Mouse (Mus musculus) R1 (cell line): ENCODE results near the gene Acsl3.

Experiments
- DNase-seq: peaks from one replicate; pipeline ENCODE4 v3.0.0-alpha.2; 2018; ENCODE audit warnings: low read depth, low spot score

The Acsl3 gene

DNA sequence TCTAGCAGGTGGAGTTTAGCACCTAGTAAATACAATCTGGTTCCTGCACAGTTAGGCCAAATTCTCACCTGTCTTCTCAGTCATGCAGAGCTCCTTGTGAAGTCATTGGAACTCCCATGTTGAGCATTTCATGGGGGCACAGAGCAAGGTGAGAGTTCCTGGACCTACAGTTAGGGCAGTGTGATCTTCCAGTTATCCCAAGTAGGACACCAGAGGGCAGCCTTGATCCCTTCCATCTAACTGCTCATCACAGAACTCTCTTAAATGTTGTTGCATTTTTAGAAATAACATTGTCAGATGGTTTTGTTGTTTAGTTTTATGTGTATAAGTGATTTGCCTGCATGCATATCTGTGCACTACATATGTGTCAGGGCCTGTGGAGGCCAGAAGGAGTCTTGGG is 29.2 kb downstream of the Acsl3 start:
- peak; percentile 44 for DNase-seq

DNA sequence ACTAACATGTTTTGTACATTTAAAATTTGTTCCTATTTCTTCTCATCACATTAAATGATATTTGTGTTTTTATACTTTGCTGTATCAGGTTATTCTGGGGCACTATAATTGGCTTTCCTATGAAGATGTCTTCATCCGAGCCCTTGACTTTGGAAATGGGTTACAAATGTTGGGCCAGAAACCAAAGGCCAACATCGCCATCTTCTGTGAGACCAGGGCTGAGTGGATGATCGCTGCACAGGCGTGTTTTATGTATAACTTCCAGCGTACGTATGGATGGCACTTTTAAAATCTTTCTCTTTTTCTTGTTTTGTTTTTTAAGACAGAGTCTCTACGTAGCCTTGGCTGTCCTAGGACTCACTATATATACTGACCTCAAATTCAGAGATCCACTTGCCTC is 30.5 kb downstream of the Acsl3 start:
- DNase-seq = no peak

DNA sequence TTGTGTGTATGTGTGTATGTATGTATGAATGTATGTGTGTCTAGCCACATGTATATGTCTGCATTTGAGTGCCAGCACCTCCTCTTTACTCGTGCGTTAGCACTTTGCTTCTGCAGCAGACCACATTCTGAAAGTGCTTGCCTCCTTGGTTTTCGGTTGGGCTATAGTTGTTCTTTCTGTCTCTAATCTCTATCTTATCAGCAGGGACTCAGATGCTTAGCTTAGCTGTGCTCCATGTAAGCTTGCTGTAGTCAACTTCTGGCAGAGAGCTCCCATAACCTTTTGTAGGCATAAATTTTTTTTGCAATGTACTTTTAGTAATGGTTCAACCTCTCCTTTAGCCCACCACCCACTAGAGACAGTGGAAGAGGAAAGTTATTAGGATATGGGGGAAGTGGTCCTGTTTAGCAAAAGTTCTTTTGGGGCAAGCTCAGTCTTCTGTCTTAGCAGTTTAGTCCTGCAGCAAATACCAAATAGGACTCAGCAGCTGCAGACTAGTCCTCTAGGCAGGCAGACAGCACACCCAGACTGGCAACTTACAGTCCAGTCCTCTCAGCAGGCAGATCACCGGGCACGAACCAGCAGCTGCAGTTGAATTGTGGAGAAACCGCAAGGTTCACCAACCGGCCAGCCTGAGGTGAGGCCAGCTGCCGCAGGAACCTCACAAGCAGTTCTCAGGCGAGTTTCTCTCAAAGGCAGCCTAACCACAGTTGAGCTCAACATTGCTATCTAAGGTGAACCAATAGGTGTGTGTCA is 37.1 kb downstream of the Acsl3 start:
- no peak for DNase-seq

DNA sequence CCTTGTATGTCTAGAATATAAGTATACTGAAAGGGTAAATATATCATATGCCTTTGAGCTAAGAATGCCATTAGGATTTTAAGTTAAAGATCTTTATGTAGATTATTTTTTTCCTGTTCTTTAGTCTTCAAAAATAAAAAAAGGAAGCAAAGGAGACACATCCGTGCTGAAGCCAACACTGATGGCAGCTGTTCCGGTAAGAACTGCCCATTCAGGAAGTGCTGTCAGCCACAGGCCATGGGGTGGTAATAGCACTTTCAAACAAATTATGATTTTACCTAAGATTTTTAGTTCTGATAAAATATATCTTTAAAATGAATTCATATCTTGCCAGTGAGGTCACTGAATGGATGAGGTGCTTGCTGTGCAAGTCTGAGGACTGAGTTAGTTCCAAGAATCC is 38.7 kb downstream of the Acsl3 start:
- DNase-seq = no peak

DNA sequence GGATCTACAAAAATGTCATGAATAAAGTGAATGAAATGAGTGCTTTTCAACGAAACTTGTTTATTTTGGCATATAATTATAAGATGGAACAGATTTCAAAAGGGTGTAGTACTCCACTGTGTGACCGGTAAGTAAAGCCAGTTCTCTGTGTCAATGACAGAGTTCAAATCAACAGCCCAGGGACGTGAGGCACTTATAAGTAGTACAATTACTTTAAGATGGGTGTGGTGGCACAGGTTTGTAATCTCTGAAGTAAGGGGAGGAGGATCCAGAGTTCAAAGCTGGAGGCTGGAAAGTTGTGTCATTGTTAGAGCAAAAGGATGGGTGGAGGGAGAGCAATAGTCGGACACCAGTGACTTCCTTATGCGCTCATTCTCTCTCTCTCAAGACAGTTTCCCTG is 39.3 kb downstream of the Acsl3 start:
- no peak for DNase-seq

DNA sequence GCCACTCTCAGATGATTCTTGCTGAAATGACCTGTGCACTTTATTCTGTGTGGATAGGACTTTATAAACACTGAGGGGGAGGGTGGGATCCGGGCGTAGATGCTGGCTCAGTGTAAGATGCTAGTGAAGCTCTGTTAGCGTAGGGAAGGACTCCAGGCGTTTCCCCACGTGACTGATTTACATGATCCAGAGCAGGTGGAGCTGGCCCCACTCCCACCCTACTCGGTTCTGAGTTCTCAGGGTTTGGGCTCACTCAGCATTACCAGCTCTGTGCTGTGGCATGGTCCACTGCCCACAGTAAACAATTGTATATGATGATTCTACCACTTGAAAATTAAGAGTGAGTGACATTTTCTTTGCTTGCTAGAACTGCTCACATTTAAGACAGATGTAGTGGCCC is 40.5 kb downstream of the Acsl3 start:
- no peak for DNase-seq

DNA sequence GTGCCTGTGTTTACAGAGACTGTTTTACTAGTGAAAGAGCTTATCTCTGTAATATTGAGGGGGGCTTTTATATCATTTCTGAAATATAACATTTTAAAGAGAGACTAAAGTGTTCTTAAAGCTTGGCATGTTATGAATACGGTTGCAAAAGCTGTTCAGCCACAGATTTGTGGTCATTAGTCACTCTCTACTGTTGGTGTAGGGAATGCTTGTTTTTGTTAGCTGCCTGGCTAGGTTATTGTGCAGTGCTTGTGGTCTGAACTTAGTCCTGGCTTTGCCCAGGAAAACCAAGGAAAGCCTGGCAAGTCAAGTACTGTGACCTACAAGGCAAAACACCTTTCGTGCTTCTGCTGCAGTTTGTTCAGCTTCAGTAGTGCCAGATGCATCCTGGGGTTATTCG is 44.1 kb downstream of the Acsl3 start:
- no peak for DNase-seq

- DNase-seq = no peak
These were observed 44.8 kb downstream of the Acsl3 start for GRCm38 (mm10) chr1:78702282-78702963.

GRCm38 (mm10) chr1:78702964-78703285 is 45.3 kb downstream of the Acsl3 start:
- no peak for DNase-seq

DNA sequence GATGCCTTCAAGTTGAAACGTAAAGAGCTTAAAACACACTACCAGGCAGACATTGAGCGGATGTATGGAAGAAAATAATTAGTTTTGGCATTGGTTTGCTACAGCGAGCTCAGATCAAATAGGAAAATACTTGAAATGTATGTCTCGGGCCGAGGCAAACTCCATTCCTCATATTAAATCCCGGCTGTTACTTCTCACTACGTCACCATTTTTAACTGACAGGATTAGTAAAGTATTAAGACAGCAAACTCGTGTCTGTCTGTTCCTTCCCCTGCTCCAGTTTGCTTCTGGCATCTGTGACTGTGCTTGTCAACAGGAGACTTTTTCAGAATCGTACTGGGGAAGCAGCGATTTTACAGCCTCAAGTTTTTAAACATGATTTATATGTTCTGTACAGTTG is 48.7 kb downstream of the Acsl3 start:
- no peak for DNase-seq

DNA sequence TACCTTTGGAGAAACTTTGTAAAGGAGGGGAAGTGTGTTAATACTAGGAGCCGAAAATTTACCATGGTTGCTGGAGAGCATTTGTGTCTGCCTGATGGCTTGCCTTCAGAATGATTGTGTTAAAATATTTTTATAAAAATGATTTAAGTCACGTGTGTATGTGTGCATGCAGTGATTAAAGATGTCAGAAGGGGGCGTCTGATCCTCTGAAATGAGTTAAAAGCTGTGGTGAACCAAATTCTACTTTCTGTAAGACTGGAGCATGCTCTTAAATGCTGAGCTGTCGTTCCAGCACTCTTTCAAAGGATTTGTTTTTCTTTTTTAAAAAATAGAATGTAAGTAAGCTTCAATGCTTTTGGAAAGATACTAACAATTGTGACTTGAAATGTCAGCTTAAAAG is 49.7 kb downstream of the Acsl3 start:
- peak; percentile 38 for DNase-seq

DNA sequence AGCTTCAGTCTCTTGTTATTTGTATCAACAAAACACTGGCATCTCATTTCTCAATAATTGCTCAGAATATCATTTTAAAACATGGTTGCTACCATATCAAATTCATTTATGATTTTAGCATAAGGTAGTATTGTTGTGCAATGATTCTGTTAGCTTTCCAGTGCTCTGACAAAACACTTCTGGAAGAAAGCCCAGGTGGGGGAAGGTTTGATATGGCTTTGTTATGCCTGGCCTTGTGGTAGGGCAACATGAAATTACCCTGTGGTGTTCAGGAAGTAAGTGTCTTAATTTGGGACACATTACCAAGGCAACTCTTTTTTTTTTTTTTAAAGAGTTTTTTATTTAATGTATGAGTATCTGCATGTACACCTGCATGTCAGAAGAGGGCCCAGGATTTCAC is 52.4 kb downstream of the Acsl3 start:
- DNase-seq = no peak

DNA sequence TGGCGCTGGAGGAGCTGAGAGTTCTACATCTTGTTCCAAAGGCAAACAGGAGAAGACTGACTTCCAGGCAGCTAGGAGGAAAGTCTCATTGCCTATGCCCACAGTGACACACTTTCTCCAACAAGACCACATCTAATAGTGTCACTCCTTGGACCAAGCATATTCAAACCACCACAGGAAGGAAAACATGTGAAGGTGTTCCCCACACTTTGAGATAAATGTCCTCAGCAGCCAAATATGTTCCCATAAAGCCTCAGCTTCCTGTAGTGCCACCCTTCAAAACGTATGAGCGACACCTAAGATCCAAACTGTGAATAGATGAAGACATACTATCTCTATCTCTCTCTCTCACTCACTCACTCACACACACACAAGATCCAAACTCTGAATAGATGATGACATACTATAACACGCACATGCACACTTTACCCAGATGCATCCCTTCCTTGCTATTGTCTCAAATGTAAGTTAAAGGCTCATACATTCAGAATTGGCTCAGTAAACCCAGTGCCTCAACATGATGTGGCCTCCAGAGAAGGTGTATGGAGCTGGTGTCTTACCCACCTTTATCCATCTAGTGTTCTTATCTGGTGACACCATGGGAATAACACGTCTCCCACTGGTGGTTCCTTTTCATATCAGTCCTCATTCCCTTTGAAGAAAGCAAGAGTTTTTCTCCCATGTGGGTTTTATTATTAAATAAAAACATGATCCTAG is 53.1 kb downstream of the Acsl3 start:
- DNase-seq = no peak

GRCm38 (mm10) chr1:78724458-78725190 is 67.0 kb downstream of the Acsl3 start:
- peak; percentile 81 for DNase-seq

- no peak for DNase-seq
These were observed 67.5 kb downstream of the Acsl3 start for GRCm38 (mm10) chr1:78725191-78725490.

DNA sequence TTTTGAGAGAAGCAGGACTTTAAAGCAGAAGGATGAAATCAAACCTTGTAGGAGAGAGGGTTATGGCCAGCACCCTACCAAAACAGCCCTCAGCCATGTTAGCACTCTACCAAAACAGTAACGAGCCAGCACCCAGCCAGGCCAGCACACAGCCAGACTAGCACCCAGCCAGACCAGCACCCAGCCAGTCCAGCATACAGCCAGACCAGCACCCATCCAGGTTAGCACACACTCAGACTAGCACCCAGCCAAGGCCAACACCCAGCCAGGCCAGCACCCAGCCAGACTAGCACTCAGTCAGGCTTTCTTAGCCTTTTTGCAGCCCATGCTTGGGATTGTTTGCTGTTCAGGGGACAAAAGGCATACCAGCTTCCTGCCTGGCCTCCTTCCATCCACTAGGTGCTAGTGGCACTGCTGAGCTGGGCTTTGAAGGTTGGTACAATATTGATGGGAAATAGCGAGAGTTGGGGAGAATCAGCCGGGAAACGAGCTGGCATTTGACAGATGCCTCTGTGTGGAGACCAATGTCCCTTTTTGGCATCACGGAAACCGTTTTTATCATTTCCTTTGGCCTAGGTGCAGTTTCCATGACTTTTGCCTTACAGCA is 68.1 kb downstream of the Acsl3 start:
- no peak for DNase-seq

GRCm38 (mm10) chr1:78730114-78730720 is 72.6 kb downstream of the Acsl3 start:
- no peak for DNase-seq

DNA sequence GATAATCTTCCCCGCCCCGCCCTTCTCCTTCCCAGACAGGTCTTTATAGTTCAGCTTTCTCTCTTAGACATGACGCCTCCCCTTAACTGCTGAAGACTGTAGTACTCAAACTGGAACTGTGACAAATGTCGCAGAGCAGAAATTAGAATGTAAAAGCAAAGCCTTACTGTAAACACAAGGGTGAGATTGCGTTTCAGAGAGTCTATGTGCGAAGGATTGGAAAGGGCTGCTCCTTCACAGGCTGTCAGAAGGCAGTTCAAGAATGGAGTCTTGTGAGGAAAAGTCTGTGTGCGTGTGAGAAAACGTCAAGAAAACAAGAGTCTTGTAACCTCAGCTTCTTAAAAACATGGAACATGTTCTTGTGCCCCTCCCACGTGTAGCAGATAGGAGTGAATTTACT is 74.7 kb downstream of the Acsl3 start:
- no peak for DNase-seq

DNA sequence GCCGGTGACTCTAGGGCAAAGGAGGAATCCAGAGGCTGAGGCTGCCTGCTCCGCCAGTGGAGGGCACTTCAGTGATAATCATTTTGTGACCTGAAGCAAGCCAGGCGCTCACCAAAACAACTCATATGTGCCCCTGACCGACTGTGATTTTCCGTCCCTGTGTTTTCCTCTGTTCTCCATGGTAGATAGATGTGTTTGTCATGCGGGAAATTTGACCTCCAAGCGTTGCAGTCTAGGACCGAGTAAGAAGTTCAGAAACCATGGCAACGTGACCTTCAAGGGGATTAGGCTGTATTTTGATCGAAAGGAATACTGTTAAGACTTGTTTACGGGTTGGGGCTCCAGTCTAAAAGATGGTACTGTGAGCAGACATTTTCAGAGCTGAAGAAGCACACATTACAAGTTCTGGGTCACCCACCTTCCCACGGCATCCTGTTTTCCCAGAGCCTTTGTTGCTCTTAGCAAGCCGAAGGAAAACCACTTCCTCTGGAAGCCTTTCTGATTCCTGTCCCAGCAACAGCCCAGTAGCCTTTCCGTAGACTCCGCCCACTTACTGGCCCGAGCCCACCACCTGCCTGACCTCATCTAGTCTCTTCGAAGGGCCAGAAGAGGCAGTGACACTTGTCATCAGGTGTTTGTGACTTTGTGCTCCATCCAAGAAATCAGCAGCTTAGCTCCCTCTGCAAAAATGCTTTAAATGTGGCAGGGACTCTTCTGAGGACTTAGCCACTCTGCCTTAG is 76.8 kb downstream of the Acsl3 start:
- DNase-seq = peak; percentile 65

DNA sequence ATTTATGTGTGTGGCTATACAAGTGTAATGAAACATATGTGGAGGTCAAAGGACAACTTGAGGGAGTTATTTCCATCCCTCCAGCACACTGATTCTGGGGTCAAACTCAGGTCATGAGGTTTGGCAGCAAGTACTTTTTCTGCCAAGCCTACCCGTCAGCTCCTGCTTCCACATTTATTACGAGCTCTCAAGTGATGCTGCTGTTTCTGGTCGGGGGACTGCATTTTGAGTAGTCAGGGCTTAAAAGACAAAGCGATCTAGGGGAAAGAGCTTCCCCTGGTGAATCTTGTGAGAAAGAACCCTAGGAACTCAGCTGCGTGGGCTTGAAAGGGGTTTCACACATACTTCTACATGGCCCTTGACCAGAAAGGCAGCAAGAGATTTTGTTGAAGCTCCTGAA is 80.0 kb downstream of the Acsl3 start:
- no peak for DNase-seq

DNA sequence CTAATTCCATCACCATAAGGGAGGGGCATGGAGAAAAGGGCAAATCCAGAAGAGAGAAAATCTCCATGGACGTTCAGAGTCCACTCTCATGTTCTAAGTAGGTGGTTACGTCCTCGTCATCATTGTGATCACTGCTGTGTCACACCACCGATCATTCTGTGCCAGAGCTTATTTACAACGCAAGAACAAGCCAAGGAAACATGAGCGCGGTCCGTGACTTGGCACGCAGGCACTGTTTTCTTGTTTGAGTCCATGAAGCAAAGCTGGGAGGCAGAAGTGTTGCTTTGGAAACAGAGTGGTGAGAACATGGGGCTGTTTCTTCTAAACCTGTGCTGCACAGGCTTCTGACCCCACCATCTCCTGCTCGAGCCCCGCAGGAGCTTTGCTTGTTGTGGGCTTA is 83.1 kb downstream of the Acsl3 start:
- DNase-seq = peak; percentile 68
